Mouse (Mus musculus) gastrocnemius, postnatal 25 days (tissue): ENCODE results near the gene Rc3h2. TPM values are rescaled to one million over a fixed set of nuclear protein-coding genes. Genes with fewer than 3 reads are reported as not detected.

Experiments
- DNase-seq: peaks from one replicate; pipeline ENCODE4 v3.0.0; 2022
- total RNA-seq, 2 experiments: library from RNA; stranded (reverse); gene quantifications; 1 replicate in 1 of 2; 2 replicates in 1 of 2; pipeline ENCODE4 v1.2.3; 2021

Gene Rc3h2
- total RNA-seq, 2 experiments from 2014 or later: 33.4 to 40.7 TPM

DNA sequence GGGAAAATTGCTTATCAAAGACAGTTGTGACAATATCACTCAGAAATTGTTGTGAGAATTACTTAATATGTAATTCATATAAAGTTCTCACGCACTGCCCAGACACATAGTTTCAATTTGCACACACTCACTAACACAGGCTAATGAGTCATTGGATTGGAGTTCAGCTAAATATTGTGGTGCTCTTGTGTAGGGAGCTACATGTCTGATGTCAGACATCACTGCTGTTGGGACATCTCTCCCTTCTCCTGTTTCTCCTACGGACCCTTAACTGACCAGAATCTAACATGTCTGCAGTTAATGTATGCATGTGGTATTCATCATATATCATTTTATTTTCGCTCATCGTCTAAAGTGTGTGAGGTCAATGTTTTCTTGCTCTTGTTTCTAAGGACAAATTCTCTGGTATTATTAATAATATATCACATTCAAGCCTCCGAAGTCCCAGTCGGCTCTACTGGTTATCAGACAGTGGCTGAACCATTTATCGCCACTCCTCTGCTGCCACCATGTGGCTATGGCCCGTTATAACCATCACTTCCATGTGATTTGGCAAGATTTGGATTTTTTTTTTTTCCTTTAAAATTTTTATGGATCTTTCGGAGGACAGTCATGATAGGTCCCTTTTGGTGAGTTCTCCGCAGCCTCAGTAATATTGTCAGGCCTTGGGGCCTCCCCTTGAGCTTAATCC is 84.1 kb downstream of the Rc3h2 start:
- DNase-seq: no peak

GRCm38 (mm10) chr2:37333321-37333720 is 89.4 kb downstream of the Rc3h2 start:
- no peak for DNase-seq

- DNase-seq: no peak
These were observed 96.5 kb downstream of the Rc3h2 start, which contains the start of gene Olfr368 for GRCm38 (mm10) chr2:37326215-37326614. Olfr368 (plus strand) TSS chr2:37326515.

Other genes starting within 250 kb of the Rc3h2 start
- not detected for gene Olfr365, start 234.7 kb downstream of the Rc3h2 start, total RNA-seq
- not detected for gene Olfr366, start 211.3 kb downstream of the Rc3h2 start, total RNA-seq
- gene Olfr368, start 96.4 kb downstream of the Rc3h2 start, total RNA-seq: not detected
- gene Pdcl, start 63.6 kb downstream of the Rc3h2 start, total RNA-seq: 10 to 100 TPM; 11.3 to 12.7 TPM
- gene Zbtb26, start 20.2 kb upstream of the Rc3h2 start, total RNA-seq: 1 to 10 TPM; 3.7 to 4.0 TPM
- gene Zbtb6, start 20.3 kb upstream of the Rc3h2 start, total RNA-seq: 1 to 10 TPM; 2.9 to 3.1 TPM
- gene Rabgap1, start 20.4 kb upstream of the Rc3h2 start, total RNA-seq: 10 to 100 TPM; 25.3 to 27.2 TPM
- gene Gpr21, start 93.4 kb upstream of the Rc3h2 start, total RNA-seq: under 1 TPM; 0.51 to 0.83 TPM